Mouse (Mus musculus): ENCODE measurements around the gene Acss1.

GRCm38 (mm10) chr2:150576256-150576655 lies 92.0 kb downstream of the Acss1 start:
- TF ChIP-seq CTCF (IDR thresholded peaks at IDR 0.05): no peak
- no peak for TF ChIP-seq EP300 (IDR thresholded peaks at IDR 0.05; ENCODE audit: insufficient read depth, low read depth, low read length)
- TF ChIP-seq POLR2A (IDR thresholded peaks at IDR 0.05; ENCODE audit: insufficient read depth, low read depth, low read length): no peak
